Mouse (Mus musculus): ENCODE data around the gene Rims4. TPM values are rescaled to one million over a fixed set of nuclear protein-coding genes. Genes with fewer than 3 reads are reported as not detected.

Gene Rims4
- polyA plus RNA-seq, 1 experiment from 2014 or later = 0.25 TPM

GRCm38 (mm10) chr2:163820607-163821006 lies 97.9 kb downstream of the Rims4 start, which contains the start of gene Ccn5:
TSS of gene Ccn5 (plus strand) at chr2:163820861.
- 52% methylated on average over 4 of the region's 4 CpGs for WGBS
- no peak for TF ChIP-seq CTCF (IDR thresholded peaks at IDR 0.05; ENCODE audit: low read depth)

GRCm38 (mm10) chr2:163814739-163815465 lies 103.6 kb downstream of the Rims4 start:
- Histone ChIP-seq H3K4me3 (ENCODE audit: low read depth, low read length) (no peak overlapping the region), H3K4me1 (ENCODE audit: insufficient read depth) (no peaks in the 10 kb centered on the region), H3K36me3 (ENCODE audit: insufficient read depth) (no peaks in the 10 kb centered on the region), H3K9ac (no peak overlapping the region), H3K27me3 (ENCODE audit: insufficient read depth, low read length) (no peaks in the 10 kb centered on the region), H3K27ac (ENCODE audit: low read depth) (no peak overlapping the region), H3K9me3 (ENCODE audit: low read depth, low read length) (no peaks in the 10 kb centered on the region), H3K4me2 (no peak overlapping the region)
- ATAC-seq (ENCODE audit: insufficient read depth) = no peak
- 77% methylated on average over 9 of the region's 9 CpGs for WGBS
- no peak for DNase-seq
- no peak for TF ChIP-seq CTCF (IDR thresholded peaks at IDR 0.05; ENCODE audit: low read depth)

More at GRCm38 (mm10) chr2:163820607-163821006, 97.9 kb downstream of the Rims4 start, which contains the start of gene Ccn5:
- Histone ChIP-seq H3K36me3 (ENCODE audit: insufficient read depth) (no peaks in the 10 kb centered on the region), H3K4me3 (ENCODE audit: low read depth, low read length) (no peak within 1 kb of the TSS), H3K9me3 (ENCODE audit: low read depth, low read length) (no peaks in the 10 kb centered on the region), H3K4me1 (ENCODE audit: insufficient read depth) (no peaks in the 10 kb centered on the region), H3K27me3 (ENCODE audit: insufficient read depth, low read length) (no peaks in the 10 kb centered on the region), H3K27ac (ENCODE audit: low read depth) (no peak within 1 kb of the TSS), H3K4me2 (no peak within 1 kb of the TSS), H3K9ac (no peak within 1 kb of the TSS)
- ATAC-seq (ENCODE audit: insufficient read depth) (no peak), DNase-seq (no peak)

GRCm38 (mm10) chr2:163813077-163813476 lies 105.4 kb downstream of the Rims4 start:
- no peak for TF ChIP-seq CTCF (IDR thresholded peaks at IDR 0.05; ENCODE audit: low read depth)
- 60% methylated on average over 5 of the region's 5 CpGs for WGBS
- no peak overlapping the region for H3K4me2 ChIP-seq
- no peak overlapping the region for H3K27ac ChIP-seq (ENCODE audit: low read depth)
- no peaks in the 10 kb centered on the region for H3K9me3 ChIP-seq (ENCODE audit: low read depth, low read length)
- H3K9ac ChIP-seq = no peak overlapping the region
- DNase-seq (no peak), ATAC-seq (ENCODE audit: insufficient read depth) (no peak)
- no peaks in the 10 kb centered on the region for H3K4me1 ChIP-seq (ENCODE audit: insufficient read depth)
- no peaks in the 10 kb centered on the region for H3K27me3 ChIP-seq (ENCODE audit: insufficient read depth, low read length)
- no peak overlapping the region for H3K4me3 ChIP-seq (ENCODE audit: low read depth, low read length)
- no peaks in the 10 kb centered on the region for H3K36me3 ChIP-seq (ENCODE audit: insufficient read depth)

Other genes starting within 250 kb of the Rims4 start
- gene Ada, start 168.4 kb downstream of the Rims4 start, polyA plus RNA-seq (2014; fragmentation: Nextera tagmentation; extraction: Ambion mirVana) = 9.5 and 9.9 TPM in 2 replicates
- gene Ccn5, start 97.8 kb downstream of the Rims4 start, polyA plus RNA-seq (2014; fragmentation: Nextera tagmentation; extraction: Ambion mirVana) = 0.39 and 0.68 TPM in 2 replicates
- gene Kcnk15, start 65.0 kb downstream of the Rims4 start, polyA plus RNA-seq (2014; fragmentation: Nextera tagmentation; extraction: Ambion mirVana) = not detected in 2 replicates
- 316 and 319 TPM in 2 replicates for gene Ywhab, start 76.3 kb upstream of the Rims4 start, polyA plus RNA-seq (2014; fragmentation: Nextera tagmentation; extraction: Ambion mirVana)
- 1.1 and 1.8 TPM in 2 replicates for gene Pabpc1l, start 106.8 kb upstream of the Rims4 start, polyA plus RNA-seq (2014; fragmentation: Nextera tagmentation; extraction: Ambion mirVana)
- gene Stk4, start 151.6 kb upstream of the Rims4 start, polyA plus RNA-seq (2014; fragmentation: Nextera tagmentation; extraction: Ambion mirVana) = 30.7 and 33.7 TPM in 2 replicates
- gene Tomm34, start 152.5 kb upstream of the Rims4 start, polyA plus RNA-seq (2014; fragmentation: Nextera tagmentation; extraction: Ambion mirVana) = 54.2 and 54.4 TPM in 2 replicates

All from lung, embryonic 14.5 days (tissue).